Mouse (Mus musculus) neural tube, embryonic 11.5 days (tissue): ENCODE measurements at regions not wholly inside any gene's neighbourhood (a gene's known extent, or its start where the extent isn't known, plus 50 kb on each side); places are given as distances from the start of the nearest gene placed in this dataset.
A peak's percentile ranks its signal among the peaks of the same experiment; 100 is the strongest.

Experiments used
- ATAC-seq: fragments of 200-750 bp; cut with Nextera tagmentation; 2 replicates; pipeline ENCODE4 v1.8.0; 2017; ENCODE audit warnings: moderate number of reproducible peaks, mild to moderate bottlenecking, moderate TSS enrichment, moderate library complexity; ENCODE audit not compliant: insufficient read depth, low FRiP score, low TSS enrichment
- DNase-seq: peaks from one replicate; pipeline ENCODE4 v3.0.0-alpha.2; 2015; ENCODE audit warnings: low spot score
- H3K27ac ChIP-seq: fragments of 300-500 bp; sonication (generic); 2 replicates; pipeline ENCODE4 v1.5.1; 2014; ENCODE audit warnings: low read depth, mild to moderate bottlenecking, low read length
- H3K27me3 ChIP-seq: fragments of 300-500 bp; sonication (generic); 2 replicates; pipeline ENCODE4 v1.6.1; 2014; ENCODE audit warnings: mild to moderate bottlenecking, low read length, mixed read lengths; ENCODE audit not compliant: control insufficient read depth, insufficient read depth
- H3K36me3 ChIP-seq: fragments of 300-500 bp; sonication (generic); 2 replicates; pipeline ENCODE4 v1.6.1; 2014; ENCODE audit warnings: mild to moderate bottlenecking, low read length, moderate library complexity, mixed read lengths; ENCODE audit not compliant: control insufficient read depth, insufficient read depth
- H3K4me1 ChIP-seq: fragments of 300-500 bp; sonication (generic); 2 replicates; pipeline ENCODE4 v1.6.1; 2014; ENCODE audit warnings: low read length, mixed read lengths; ENCODE audit not compliant: control insufficient read depth, insufficient read depth
- H3K4me2 ChIP-seq: fragments of 300-500 bp; sonication (generic); 2 replicates; pipeline ENCODE4 v1.6.1; 2014; ENCODE audit warnings: low read depth, mild to moderate bottlenecking, moderate library complexity
- H3K4me3 ChIP-seq: fragments of 300-500 bp; sonication (generic); 2 replicates; pipeline ENCODE4 v1.5.1; 2014; ENCODE audit warnings: low read depth, low read length
- H3K9ac ChIP-seq: fragments of 300-500 bp; sonication (generic); 2 replicates; pipeline ENCODE4 v1.6.1; 2014; ENCODE audit warnings: mild to moderate bottlenecking, low read length
- H3K9me3 ChIP-seq: fragments of 300-500 bp; sonication (generic); 2 replicates; pipeline ENCODE4 v1.6.1; 2016; ENCODE audit warnings: low read length; ENCODE audit not compliant: control insufficient read depth
- WGBS: fragments of 180-500 bp; shearing (Covaris S2); extraction: QIAGEN DNeasy Blood & Tissue Kit; methylation state at CpG from one replicate; pipeline ENCODE4 v1.1.7; 2014; 5-methylcytosine and 5-hydroxymethylcytosine counted together

DNA sequence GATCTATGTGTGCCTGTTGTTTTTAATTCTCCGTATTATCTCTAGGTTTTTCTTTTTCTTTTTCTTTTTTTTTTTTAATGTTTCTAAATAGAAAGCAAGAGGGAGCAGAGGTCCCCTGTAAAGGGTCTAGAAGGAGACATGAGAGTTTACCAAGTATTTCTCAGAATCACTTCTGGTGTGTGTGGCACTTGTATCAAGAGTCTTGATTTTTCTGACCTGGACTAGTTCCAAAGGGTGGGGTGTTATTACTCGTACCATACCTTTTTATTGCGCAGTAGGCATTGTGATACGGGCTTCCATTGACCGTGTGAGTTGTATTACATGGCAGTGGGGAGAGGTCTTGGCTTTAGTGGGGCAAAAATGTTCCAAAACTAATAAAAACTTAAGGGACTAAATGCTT lies 63.2 kb upstream of the Bmp6 start:
- 90% methylated on average over 5 of the region's 5 CpGs for WGBS
- Histone ChIP-seq H3K4me2 (no peak overlapping the region), H3K4me3 (no peak overlapping the region), H3K27me3 (no peaks in the 10 kb centered on the region), H3K4me1 (no peaks in the 10 kb centered on the region), H3K9ac (no peak overlapping the region), H3K36me3 (no peaks in the 10 kb centered on the region), H3K9me3 (no peaks in the 10 kb centered on the region), H3K27ac (no peak overlapping the region)
- ATAC-seq (no peak), DNase-seq (no peak)

DNA sequence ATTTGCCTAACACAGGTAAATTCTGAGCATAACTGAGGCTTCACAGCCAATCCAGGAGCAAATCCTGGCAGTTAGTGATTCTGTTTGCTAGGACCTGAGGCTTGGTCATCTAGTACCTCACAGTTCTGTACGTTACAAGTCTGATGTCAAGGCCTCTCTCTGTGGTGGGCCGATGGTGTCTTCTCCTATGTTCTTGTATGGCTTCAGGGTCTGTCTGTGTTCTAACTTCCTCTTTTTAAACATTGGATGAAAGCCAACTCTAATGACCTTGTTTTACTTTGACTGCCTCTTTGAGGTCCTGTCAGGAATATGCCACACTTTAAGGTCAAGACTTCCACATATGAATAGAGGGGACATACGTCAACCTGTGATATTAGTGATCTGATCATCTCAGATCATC lies 56.9 kb upstream of the Bmp6 start:
- no peak for DNase-seq
- H3K9ac ChIP-seq = no peak overlapping the region
- H3K4me3 ChIP-seq = no peak overlapping the region
- H3K4me1 ChIP-seq = peaks cover 7% of the 10 kb centered on the region; the same call in 1 of the 2 replicates
- 94% methylated on average over 3 of the region's 3 CpGs for WGBS
- ATAC-seq = no peak
- H3K27ac ChIP-seq = no peak overlapping the region
- no peak overlapping the region for H3K4me2 ChIP-seq
- no peaks in the 10 kb centered on the region for H3K9me3 ChIP-seq
- no peaks in the 10 kb centered on the region for H3K27me3 ChIP-seq
- no peaks in the 10 kb centered on the region for H3K36me3 ChIP-seq

DNA sequence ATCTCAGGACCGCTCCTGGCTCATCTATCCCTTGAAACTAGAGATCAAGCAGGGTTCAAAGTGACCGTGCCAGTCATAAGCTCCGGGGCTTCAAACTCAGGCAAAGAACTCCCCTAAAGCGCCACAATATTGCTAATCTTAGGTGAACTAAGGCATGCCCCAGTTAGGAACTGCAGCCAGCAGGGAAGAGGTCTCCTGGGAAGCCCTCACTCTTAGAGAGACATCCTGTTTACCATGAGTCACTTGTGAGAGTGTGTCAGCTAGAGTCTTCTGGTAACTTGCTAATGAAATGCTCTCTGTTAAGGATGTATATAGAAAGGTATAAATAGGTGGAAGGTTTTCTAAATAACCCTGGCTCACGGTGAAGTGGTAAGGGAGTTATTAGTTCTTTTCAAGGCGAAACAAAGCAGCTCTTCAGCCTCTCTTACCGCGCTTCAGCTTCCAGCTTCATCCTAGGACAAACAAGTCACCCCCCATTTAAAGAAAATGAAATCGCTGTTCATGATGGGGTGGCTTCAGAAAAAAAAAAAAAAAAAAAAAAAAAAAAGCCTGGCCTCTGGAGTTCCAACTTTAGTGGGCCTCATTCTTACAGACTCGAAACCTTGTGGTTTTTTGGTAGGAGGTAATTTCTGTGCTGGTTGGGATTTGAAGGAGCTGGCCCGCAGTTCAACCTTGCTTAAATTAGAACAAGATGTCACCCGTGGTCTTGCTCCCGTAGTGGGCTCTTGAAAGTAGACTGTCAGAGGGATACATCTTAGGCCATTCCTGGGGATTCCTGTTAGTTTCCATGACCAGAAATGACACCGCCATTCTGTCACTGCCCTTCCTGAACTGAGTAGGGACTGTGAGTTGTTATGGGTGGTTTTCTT lies 56.1 kb upstream of the Bmp6 start:
- Histone ChIP-seq H3K9me3 (no peaks in the 10 kb centered on the region), H3K27me3 (no peaks in the 10 kb centered on the region), H3K36me3 (no peaks in the 10 kb centered on the region), H3K4me2 (no peak overlapping the region), H3K9ac (no peak overlapping the region), H3K4me1 (peaks cover 7% of the 10 kb centered on the region; the same call in 1 of the 2 replicates), H3K4me3 (no peak overlapping the region), H3K27ac (no peak overlapping the region)
- ATAC-seq (no peak), DNase-seq (no peak)
- 78% methylated on average over 14 of the region's 14 CpGs for WGBS

DNA sequence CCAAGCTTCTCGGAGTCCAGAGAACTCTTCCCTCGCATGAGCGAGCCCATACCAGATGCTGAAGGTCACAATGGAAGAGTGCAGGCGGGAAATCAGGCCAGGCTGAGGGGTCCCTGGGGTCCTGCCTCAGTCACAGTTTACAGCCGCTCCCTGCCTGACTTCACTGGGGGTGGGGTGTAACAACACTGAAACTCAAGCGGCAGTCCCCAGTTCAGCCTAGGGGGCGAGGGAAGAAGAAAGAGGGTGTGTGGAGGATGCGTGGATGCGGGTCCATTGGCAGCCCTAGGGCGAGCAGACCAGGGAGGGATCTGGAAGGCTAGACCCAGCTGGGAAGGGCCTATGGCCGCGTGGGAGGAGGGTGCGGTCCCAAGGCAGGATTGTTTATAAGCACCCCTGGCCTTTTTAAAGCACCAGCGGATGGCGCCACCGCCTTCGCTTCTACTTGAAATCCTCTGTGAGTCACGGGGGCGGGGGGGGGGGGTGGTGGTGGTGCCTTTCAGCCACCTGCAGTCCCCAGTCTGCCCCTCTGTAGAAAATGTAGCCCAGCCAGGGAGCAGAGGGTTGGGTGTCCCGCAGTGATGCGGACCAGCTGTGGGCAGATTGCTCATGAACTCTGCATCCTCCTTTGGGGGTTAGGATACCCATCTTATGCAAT lies 54.5 kb upstream of the Bmp6 start:
- no peak; the same call in 1 of the 2 replicates for ATAC-seq
- WGBS = 25% methylated on average over 12 of the region's 21 CpGs

DNA sequence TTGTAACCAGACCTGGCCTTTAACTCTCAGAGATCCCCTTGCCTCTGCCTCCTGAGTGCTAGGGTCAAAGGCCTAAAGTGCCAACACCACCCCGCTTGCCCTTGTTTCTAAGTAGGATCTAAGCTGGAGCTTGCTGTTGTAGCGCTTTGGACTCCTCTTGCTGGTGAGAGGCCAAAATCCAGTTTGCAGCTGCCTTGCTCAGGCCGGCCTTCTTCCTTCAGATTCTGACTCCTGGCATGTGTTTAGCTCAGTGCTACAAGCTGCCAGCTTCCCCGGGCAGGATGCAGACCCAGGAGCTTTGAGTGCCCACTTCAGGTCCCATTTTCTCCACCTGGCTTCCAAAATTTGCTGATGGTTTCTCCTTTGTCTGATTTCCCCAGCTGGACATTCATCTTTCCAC lies 53.4 kb upstream of the Bmp6 start:
- DNase-seq = no peak
- Histone ChIP-seq H3K4me2 (no peak overlapping the region), H3K27ac (no peak overlapping the region), H3K36me3 (no peaks in the 10 kb centered on the region), H3K4me3 (no peak overlapping the region), H3K27me3 (no peaks in the 10 kb centered on the region), H3K9ac (no peak overlapping the region), H3K4me1 (peaks cover 7% of the 10 kb centered on the region; the same call in 1 of the 2 replicates), H3K9me3 (no peaks in the 10 kb centered on the region)
- whole genome bisulfite sequencing = 93% methylated on average over 4 of the region's 4 CpGs
- ATAC-seq = no peak

More for the DNA sequence above, 54.5 kb upstream of the Bmp6 start:
- no peak overlapping the region for H3K27ac ChIP-seq
- H3K4me1 ChIP-seq = peaks cover 7% of the 10 kb centered on the region; the same call in 1 of the 2 replicates
- H3K36me3 ChIP-seq = no peaks in the 10 kb centered on the region
- no peaks in the 10 kb centered on the region for H3K9me3 ChIP-seq
- no peak overlapping the region for H3K4me3 ChIP-seq
- peak overlapping the region; percentile 24 for H3K4me2 ChIP-seq
- DNase-seq = peak; percentile 43
- H3K9ac ChIP-seq = peak overlapping the region; percentile 35
- no peaks in the 10 kb centered on the region for H3K27me3 ChIP-seq
